Mouse (Mus musculus) forebrain, embryonic 15.5 days (tissue): ENCODE results near the gene Prtn3. TPM values are rescaled to one million over a fixed set of nuclear protein-coding genes. Genes with fewer than 3 reads are reported as not detected.

Experiments used
- ATAC-seq: fragments of 200-750 bp; cut with Nextera tagmentation; replicated peaks from 2 replicates; pipeline ENCODE4 v1.8.0; 2017; ENCODE audit warnings: mild to moderate bottlenecking, moderate TSS enrichment, moderate library complexity
- H3K27ac ChIP-seq: fragments of 300-500 bp; sonication (generic); replicated peaks from 2 replicates; pipeline ENCODE4 v1.5.1; 2015; ENCODE audit warnings: mild to moderate bottlenecking, inconsistent platforms
- H3K27me3 ChIP-seq: fragments of 300-500 bp; sonication (generic); 2 replicates; pipeline ENCODE4 v1.6.1; 2015; ENCODE audit warnings: inconsistent platforms
- H3K36me3 ChIP-seq: fragments of 300-500 bp; sonication (generic); 2 replicates; pipeline ENCODE4 v1.6.1; 2015; ENCODE audit warnings: mild to moderate bottlenecking, inconsistent platforms
- H3K4me1 ChIP-seq: fragments of 300-500 bp; sonication (generic); 2 replicates; pipeline ENCODE4 v1.6.1; 2015; ENCODE audit warnings: inconsistent platforms
- H3K4me2 ChIP-seq: fragments of 300-500 bp; sonication (generic); replicated peaks from 2 replicates; pipeline ENCODE4 v1.6.1; 2015; ENCODE audit warnings: mild to moderate bottlenecking, inconsistent platforms
- H3K4me3 ChIP-seq: fragments of 300-500 bp; sonication (generic); 2 replicates; pipeline ENCODE4 v1.5.1; 2015; ENCODE audit warnings: mild to moderate bottlenecking, inconsistent platforms
- H3K9ac ChIP-seq: fragments of 300-500 bp; sonication (generic); replicated peaks from 2 replicates; pipeline ENCODE4 v1.6.1; 2015; ENCODE audit warnings: mild to moderate bottlenecking, inconsistent platforms
- H3K9me3 ChIP-seq: fragments of 300-500 bp; sonication (generic); 2 replicates; pipeline ENCODE4 v1.6.1; 2016; ENCODE audit warnings: inconsistent platforms
- WGBS: fragments of 180-500 bp; shearing (Covaris S2); methylation state at CpG from one replicate; pipeline ENCODE4 v1.1.7; 2015; ENCODE audit warnings: mixed read lengths; 5-methylcytosine and 5-hydroxymethylcytosine counted together
- polyA plus RNA-seq: library from polyadenylated mRNA; unstranded; fragments of >200 nt; fragmentation: Nextera tagmentation; extraction: Ambion mirVana; gene quantifications from 2 replicates; pipeline ENCODE4 v1.2.1, GENCODE M21; 2015

Prtn3 gene
- polyA plus RNA-seq, 1 experiment from 2014 or later, result 13.5 TPM

- Histone ChIP-seq H3K4me2 (peak within 1 kb of the TSS; percentile 91), H3K27me3 (peaks cover 47% of the 10 kb centered on the region), H3K9ac (peak within 1 kb of the TSS; percentile 99), H3K27ac (peak within 1 kb of the TSS; percentile 83), H3K36me3 (peaks cover under 1% of the 10 kb centered on the region; the same call in 1 of the 2 replicates), H3K4me1 (peaks cover 48% of the 10 kb centered on the region), H3K4me3 (peak within 1 kb of the TSS; percentile 92), H3K9me3 (no peaks in the 10 kb centered on the region)
- peak; percentile 87 for ATAC-seq
- 1% methylated on average over 42 of the region's 42 CpGs for WGBS
Measured at GRCm38 (mm10) chr10:79916808-79917531, 42.7 kb downstream of the Prtn3 start, which contains the start of gene Kiss1r. Gene Kiss1r, plus strand, starts transcription at chr10:79916971.

- peaks cover 54% of the 10 kb centered on the region for H3K27me3 ChIP-seq
- H3K36me3 ChIP-seq, result no peaks in the 10 kb centered on the region
- H3K9me3 ChIP-seq, result no peaks in the 10 kb centered on the region
- H3K4me1 ChIP-seq, result peaks cover 48% of the 10 kb centered on the region
- H3K4me3 ChIP-seq, result peak overlapping the region; percentile 92
- peak overlapping the region; percentile 99 for H3K9ac ChIP-seq
- H3K27ac ChIP-seq, result no peak overlapping the region
- no peak for ATAC-seq
- WGBS, result 58% methylated on average over 5 of the region's 5 CpGs
- H3K4me2 ChIP-seq, result peak overlapping the region; percentile 91
Measured at GRCm38 (mm10) chr10:79917532-79918100, 43.3 kb downstream of the Prtn3 start.

GRCm38 (mm10) chr10:79918231-79919078, 44.2 kb downstream of the Prtn3 start:
- no peaks in the 10 kb centered on the region for H3K9me3 ChIP-seq
- no peak overlapping the region for H3K4me3 ChIP-seq
- H3K9ac ChIP-seq, result no peak overlapping the region
- 3% methylated on average over 34 of the region's 35 CpGs for WGBS
- H3K27me3 ChIP-seq, result peaks cover 62% of the 10 kb centered on the region
- H3K36me3 ChIP-seq, result no peaks in the 10 kb centered on the region
- no peak overlapping the region for H3K4me2 ChIP-seq
- peaks cover 48% of the 10 kb centered on the region for H3K4me1 ChIP-seq
- H3K27ac ChIP-seq, result no peak overlapping the region
- ATAC-seq, result no peak

GRCm38 (mm10) chr10:79919251-79919849, 45.1 kb downstream of the Prtn3 start:
- Histone ChIP-seq H3K9me3 (no peaks in the 10 kb centered on the region), H3K4me3 (no peak overlapping the region), H3K4me1 (peaks cover 42% of the 10 kb centered on the region), H3K4me2 (no peak overlapping the region), H3K27ac (no peak overlapping the region), H3K9ac (no peak overlapping the region), H3K36me3 (no peaks in the 10 kb centered on the region), H3K27me3 (peaks cover 66% of the 10 kb centered on the region)
- no peak for ATAC-seq
- 2% methylated on average over 21 of the region's 21 CpGs for WGBS

- peak overlapping the region; percentile 22; the same call in 1 of the 2 replicates for H3K4me3 ChIP-seq
- peak overlapping the region; percentile 35; the same call in 1 of the 2 replicates for H3K4me2 ChIP-seq
- 15% methylated on average over 26 of the region's 26 CpGs for WGBS
- H3K36me3 ChIP-seq, result no peaks in the 10 kb centered on the region
- H3K27ac ChIP-seq, result no peak overlapping the region
- H3K9ac ChIP-seq, result no peak overlapping the region
- ATAC-seq, result no peak
- peaks cover 66% of the 10 kb centered on the region for H3K27me3 ChIP-seq
- H3K9me3 ChIP-seq, result no peaks in the 10 kb centered on the region
- peaks cover 33% of the 10 kb centered on the region for H3K4me1 ChIP-seq
Measured at GRCm38 (mm10) chr10:79920056-79920890, 46.0 kb downstream of the Prtn3 start.

GRCm38 (mm10) chr10:79920958-79921535, 46.8 kb downstream of the Prtn3 start, which contains the start of gene R3hdm4:
Gene R3hdm4, minus strand, starts transcription at chr10:79921208.
- H3K4me2 ChIP-seq, result peak within 1 kb of the TSS; percentile 35
- H3K27ac ChIP-seq, result no peak within 1 kb of the TSS
- H3K9ac ChIP-seq, result peak within 1 kb of the TSS; percentile 36; the same call in 1 of the 2 replicates
- no peaks in the 10 kb centered on the region for H3K9me3 ChIP-seq
- peaks cover 66% of the 10 kb centered on the region for H3K27me3 ChIP-seq
- ATAC-seq, result no peak
- no peaks in the 10 kb centered on the region for H3K36me3 ChIP-seq
- H3K4me1 ChIP-seq, result peaks cover 32% of the 10 kb centered on the region
- 3% methylated on average over 40 of the region's 41 CpGs for WGBS
- H3K4me3 ChIP-seq, result peak within 1 kb of the TSS; percentile 22

DNA sequence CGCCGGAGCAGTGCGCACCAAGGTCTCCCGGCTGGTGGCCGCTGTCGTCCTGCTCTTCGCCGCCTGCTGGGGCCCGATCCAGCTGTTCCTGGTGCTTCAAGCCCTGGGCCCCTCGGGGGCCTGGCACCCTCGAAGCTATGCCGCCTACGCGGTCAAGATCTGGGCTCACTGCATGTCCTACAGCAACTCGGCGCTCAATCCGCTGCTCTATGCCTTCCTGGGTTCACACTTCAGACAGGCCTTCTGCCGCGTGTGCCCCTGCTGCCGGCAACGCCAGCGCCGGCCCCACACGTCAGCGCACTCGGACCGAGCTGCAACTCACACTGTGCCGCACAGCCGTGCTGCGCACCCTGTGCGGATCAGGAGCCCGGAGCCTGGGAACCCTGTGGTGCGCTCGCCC, 47.3 kb downstream of the Prtn3 start:
- H3K36me3 ChIP-seq, result no peaks in the 10 kb centered on the region
- H3K4me3 ChIP-seq, result peak overlapping the region; percentile 22
- peak overlapping the region; percentile 36; the same call in 1 of the 2 replicates for H3K9ac ChIP-seq
- peaks cover 34% of the 10 kb centered on the region for H3K4me1 ChIP-seq
- H3K9me3 ChIP-seq, result no peaks in the 10 kb centered on the region
- H3K27me3 ChIP-seq, result peaks cover 66% of the 10 kb centered on the region
- no peak overlapping the region for H3K27ac ChIP-seq
- under 1% methylated on average over 34 of the region's 34 CpGs for WGBS
- no peak for ATAC-seq
- peak overlapping the region; percentile 35 for H3K4me2 ChIP-seq

DNA sequence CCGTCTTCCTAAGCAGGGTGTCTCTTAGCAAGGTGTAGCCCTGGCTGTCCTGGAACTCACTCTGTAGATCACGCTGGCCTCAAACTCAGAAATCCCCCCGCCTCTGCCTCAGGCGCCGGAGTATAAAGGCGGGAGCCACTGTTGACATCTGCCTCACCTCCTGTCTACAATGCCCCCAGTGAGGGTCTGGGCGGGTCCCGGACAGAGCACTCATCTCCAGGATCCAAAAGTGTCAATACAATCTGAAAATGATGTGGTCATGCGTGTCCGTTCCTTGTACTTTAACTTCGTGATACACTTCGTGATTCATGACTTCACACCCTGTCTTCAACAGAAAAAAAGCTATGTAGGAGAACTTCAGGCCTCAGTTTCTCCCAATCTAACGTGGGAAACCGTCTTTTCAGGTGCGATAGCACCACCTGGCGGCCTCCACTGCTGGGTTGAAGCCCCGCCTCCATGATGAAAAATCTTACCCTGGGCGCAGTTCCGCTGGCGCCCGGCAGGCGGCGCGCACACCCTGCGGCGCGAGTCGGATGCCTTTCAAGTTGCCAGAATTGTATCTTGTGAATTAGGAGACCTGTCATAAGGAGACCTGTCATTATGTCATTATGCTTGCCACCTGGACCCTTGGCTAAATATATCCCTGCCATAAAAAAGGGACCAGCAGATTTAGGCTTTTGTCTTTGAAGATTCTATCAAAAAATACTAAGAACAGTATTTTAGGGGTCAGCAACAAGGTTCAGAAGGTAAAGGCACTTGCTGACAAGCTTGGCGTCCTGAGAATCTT, 50.9 kb downstream of the Prtn3 start:
- no peaks in the 10 kb centered on the region for H3K36me3 ChIP-seq
- peaks cover 36% of the 10 kb centered on the region for H3K27me3 ChIP-seq
- H3K4me2 ChIP-seq, result peak overlapping the region; percentile 93
- H3K9me3 ChIP-seq, result no peaks in the 10 kb centered on the region
- peaks cover 48% of the 10 kb centered on the region for H3K4me1 ChIP-seq
- peak overlapping the region; percentile 90 for H3K27ac ChIP-seq
- H3K9ac ChIP-seq, result 0 out of 2 replicates have a peak overlapping the region, but pooled peaks have one; percentile 2
- no peak for ATAC-seq
- peak overlapping the region; percentile 97 for H3K4me3 ChIP-seq
- WGBS, result 12% methylated on average over 29 of the region's 29 CpGs

DNA sequence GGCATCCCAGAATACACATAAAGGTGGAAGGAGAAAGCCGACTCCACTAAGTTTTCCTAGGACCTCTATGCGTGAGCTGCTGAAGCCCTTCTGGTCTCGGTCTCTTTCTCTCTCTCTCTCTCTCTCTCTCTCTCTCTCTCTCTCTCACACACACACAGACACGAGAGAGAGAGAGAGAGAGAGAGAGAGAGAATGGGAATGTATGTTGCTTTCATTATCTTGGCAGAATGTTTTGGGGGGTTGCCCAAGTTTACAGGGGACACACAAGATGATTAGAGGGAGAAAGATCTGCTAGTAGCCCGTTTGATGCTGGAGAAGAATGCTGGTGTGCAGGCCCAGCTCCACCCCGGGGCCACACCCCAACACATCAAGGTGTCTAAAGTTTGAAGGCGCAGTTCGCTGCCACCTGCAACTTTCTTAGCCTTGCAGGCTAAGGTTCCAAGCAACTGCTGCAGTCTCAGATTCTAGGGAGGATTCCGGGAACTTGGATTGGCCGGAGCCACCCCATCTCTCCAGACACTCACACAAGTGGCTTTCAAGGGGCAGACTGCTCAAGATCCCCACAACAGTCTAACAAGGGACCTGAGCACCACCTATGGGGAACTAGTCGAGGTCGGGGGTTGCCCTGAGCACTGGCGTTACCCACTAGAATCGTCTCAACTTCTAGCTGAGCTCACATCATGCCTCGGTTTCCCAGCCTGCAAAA, 51.7 kb downstream of the Prtn3 start:
- Histone ChIP-seq H3K27me3 (peaks cover 29% of the 10 kb centered on the region), H3K9me3 (no peaks in the 10 kb centered on the region), H3K9ac (peak overlapping the region; percentile 85), H3K4me3 (peak overlapping the region; percentile 97), H3K4me2 (peak overlapping the region; percentile 93), H3K4me1 (peaks cover 42% of the 10 kb centered on the region), H3K27ac (peak overlapping the region; percentile 90), H3K36me3 (no peaks in the 10 kb centered on the region)
- ATAC-seq, result no peak; the same call in 1 of the 2 replicates
- WGBS, result 9% methylated on average over 15 of the region's 15 CpGs
